Mouse (Mus musculus) mouse trophoblast stem cell (cell line): ENCODE data around the gene B230118H07Rik.

Source experiments
- in situ Hi-C, 2 experiments: fragments of 300-500 bp; cut with MseI, MboI; formaldehyde crosslinking; loops; 2 replicates in 1 of 2; 3 replicates in 1 of 2; pipeline ENCODE4 v1.15.1; 2025

B230118H07Rik gene

GRCm38 (mm10) chr2:101638979-101639839 is 10.1 kb downstream of the B230118H07Rik start:
- in situ Hi-C loops = no loop called here

- in situ Hi-C loops = no loop called here
Observed at GRCm38 (mm10) chr2:101628297-101629236, 20.8 kb downstream of the B230118H07Rik start.

- in situ Hi-C loops = no loop called here
Observed at GRCm38 (mm10) chr2:101627227-101627626, 22.1 kb downstream of the B230118H07Rik start.

- in situ Hi-C loops = no loop called here
Observed at GRCm38 (mm10) chr2:101624526-101624925, 24.8 kb downstream of the B230118H07Rik start, which contains the start of gene Rag2. TSS of gene Rag2 (plus strand) at chr2:101624718.

- in situ Hi-C loops = no loop called here
Observed at GRCm38 (mm10) chr2:101624011-101624410, 25.3 kb downstream of the B230118H07Rik start.

- in situ Hi-C loops = no loop called here
Observed at GRCm38 (mm10) chr2:101623042-101623441, 26.3 kb downstream of the B230118H07Rik start.

- in situ Hi-C loops = no loop called here
Observed at GRCm38 (mm10) chr2:101621611-101622010, 27.7 kb downstream of the B230118H07Rik start.

- in situ Hi-C loops = no loop called here
Observed at GRCm38 (mm10) chr2:101620899-101621298, 28.4 kb downstream of the B230118H07Rik start.

- in situ Hi-C loops = no loop called here
Observed at GRCm38 (mm10) chr2:101618373-101618772, 31.0 kb downstream of the B230118H07Rik start.

- in situ Hi-C loops = no loop called here
Observed at GRCm38 (mm10) chr2:101615464-101616305, 33.6 kb downstream of the B230118H07Rik start.

GRCm38 (mm10) chr2:101610861-101611260 is 38.5 kb downstream of the B230118H07Rik start:
- in situ Hi-C loops = no loop called here

- in situ Hi-C loops = no loop called here
Observed at GRCm38 (mm10) chr2:101608232-101608894, 41.0 kb downstream of the B230118H07Rik start.

GRCm38 (mm10) chr2:101603099-101603498 is 46.2 kb downstream of the B230118H07Rik start:
- in situ Hi-C loops = no loop called here

- in situ Hi-C loops = no loop called here
Observed at GRCm38 (mm10) chr2:101600703-101601102, 48.6 kb downstream of the B230118H07Rik start.

GRCm38 (mm10) chr2:101598190-101599181 is 50.8 kb downstream of the B230118H07Rik start:
- in situ Hi-C loops = no loop called here

GRCm38 (mm10) chr2:101597186-101597585 is 52.1 kb downstream of the B230118H07Rik start:
- in situ Hi-C loops = no loop called here

GRCm38 (mm10) chr2:101594681-101595080 is 54.7 kb downstream of the B230118H07Rik start:
- in situ Hi-C loops = no loop called here

GRCm38 (mm10) chr2:101592886-101593285 is 56.4 kb downstream of the B230118H07Rik start:
- in situ Hi-C loops = no loop called here
